Mouse (Mus musculus): ENCODE measurements around the gene Trap1. TPM values are rescaled to one million over a fixed set of nuclear protein-coding genes. Genes with fewer than 3 reads are reported as not detected.

Trap1 gene
- total and polyA plus RNA-seq, 3 experiments: 206 to 249 (median 208) TPM

Small RNA genes within 50 kb of the gene (microRNA-seq; reads per million reads assigned to microRNA genes)
- gene Gm23413: 0 reads per million in 2 experiments

Other genes starting within 250 kb of the Trap1 start
- gene Olfr15, start 246.9 kb downstream of the Trap1 start, total RNA-seq (2021): not detected
- not detected in 2 replicates for gene Olfr15, start 246.9 kb downstream of the Trap1 start, polyA plus RNA-seq (2012; rRNA removed)
- 10 to 100 TPM in 1 of 2 experiments, 1 to 10 TPM in 1; 4.7 to 15.2 TPM for gene Zfp174, start 230.6 kb downstream of the Trap1 start, total RNA-seq (2021)
- 2.7 and 5.0 TPM in 2 replicates for gene Zfp174, start 230.6 kb downstream of the Trap1 start, polyA plus RNA-seq (2012; rRNA removed)
- gene Naa60, start 205.5 kb downstream of the Trap1 start, total RNA-seq (2021): 100 to 1,000 TPM in 1 of 2 experiments, 10 to 100 TPM in 1; 75.7 to 106 TPM
- 91.3 and 122 TPM in 2 replicates for gene Naa60, start 205.5 kb downstream of the Trap1 start, polyA plus RNA-seq (2012; rRNA removed)
- gene Zfp597, start 193.3 kb downstream of the Trap1 start, total RNA-seq (2021): 10 to 100 TPM; 11.7 to 19.7 TPM
- 3.2 and 4.1 TPM in 2 replicates for gene Zfp597, start 193.3 kb downstream of the Trap1 start, polyA plus RNA-seq (2012; rRNA removed)
- under 1 TPM in 1 of 2 experiments, not detected in 1; 0.52 TPM for gene Gm20695, start 193.2 kb downstream of the Trap1 start, total RNA-seq (2021)
- not detected in 2 replicates for gene Gm20695, start 193.2 kb downstream of the Trap1 start, polyA plus RNA-seq (2012; rRNA removed)
- 1 to 10 TPM; 4.0 to 6.3 TPM for gene 1700037C18Rik, start 169.1 kb downstream of the Trap1 start, total RNA-seq (2021)
- gene 1700037C18Rik, start 169.1 kb downstream of the Trap1 start, polyA plus RNA-seq (2012; rRNA removed): 11.4 and 11.9 TPM in 2 replicates
- 10 to 100 TPM; 14.4 to 18.2 TPM for gene Cluap1, start 169.0 kb downstream of the Trap1 start, total RNA-seq (2021)
- gene Cluap1, start 169.0 kb downstream of the Trap1 start, polyA plus RNA-seq (2012; rRNA removed): 10.3 and 15.2 TPM in 2 replicates
- 1 to 10 TPM; 2.4 to 3.5 TPM for gene Nlrc3, start 101.2 kb downstream of the Trap1 start, total RNA-seq (2021)
- 8.2 and 8.3 TPM in 2 replicates for gene Nlrc3, start 101.2 kb downstream of the Trap1 start, polyA plus RNA-seq (2012; rRNA removed)
- 10 to 100 TPM; 20.1 to 26.5 TPM for gene Slx4, start 74.1 kb downstream of the Trap1 start, total RNA-seq (2021)
- gene Slx4, start 74.1 kb downstream of the Trap1 start, polyA plus RNA-seq (2012; rRNA removed): 13.0 and 15.6 TPM in 2 replicates
- gene Dnase1, start 40.9 kb downstream of the Trap1 start, total RNA-seq (2021): not detected
- not detected in 2 replicates for gene Dnase1, start 40.9 kb downstream of the Trap1 start, polyA plus RNA-seq (2012; rRNA removed)
- 10 to 100 TPM; 39.7 to 72.3 TPM for gene Crebbp, start 136.2 kb upstream of the Trap1 start, total RNA-seq (2021)
- gene Crebbp, start 136.2 kb upstream of the Trap1 start, polyA plus RNA-seq (2012; rRNA removed): 22.9 and 38.1 TPM in 2 replicates

Measured in adrenal gland, adult 2 months (tissue).